Mouse (Mus musculus): ENCODE measurements around the gene Fbxo11.

Fbxo11 gene

GRCm38 (mm10) chr17:88081446-88081845 is 16.4 kb upstream of the Fbxo11 start:
- ChIA-PET POLR2A (interaction anchor here in 3 of 4 experiments (0.7 to 3.0 kb wide), 7 partner anchors 11 to 715 kb away, joined by 3 to 25 read pairs (median 3); no protein-coding TSS in a partner anchor), CTCF (interaction anchor here in 1 of 4 experiments (0.7 kb wide), 2 partner anchors 326 to 399 kb away, joined by 3 read pairs; no protein-coding TSS in a partner anchor)

GRCm38 (mm10) chr17:88079771-88080170 is 14.7 kb upstream of the Fbxo11 start:
- POLR2A ChIA-PET, result interaction anchor here in 3 of 4 experiments (0.6 to 3.0 kb wide), 19 partner anchors 9 to 1500 kb away, joined by 3 to 25 read pairs (median 5); partner anchors contain the start of genes Msh6 (in 2 of the 3) and Fbxo11 (in 1 of the 3)
- CTCF ChIA-PET, result interaction anchor here in 3 of 4 experiments (0.6 to 0.8 kb wide), 3 partner anchors 8 to 1236 kb away, joined by 3 read pairs; no protein-coding TSS in a partner anchor

GRCm38 (mm10) chr17:88072047-88072446 is 7.0 kb upstream of the Fbxo11 start:
- ChIA-PET POLR2A (interaction anchor here in 3 of 4 experiments (0.6 to 3.6 kb wide), 14 partner anchors 9 to 789 kb away, joined by 3 to 23 read pairs (median 3); partner anchors contain the start of genes Msh2 (in 1 of the 3) and Ttc7 (in 1 of the 3)), CTCF (no interaction called here)

- ChIA-PET CTCF (interaction anchor here in 2 of 4 experiments (0.6 kb wide), 2 partner anchors 128 to 376 kb away, joined by 3 to 4 read pairs; no protein-coding TSS in a partner anchor), POLR2A (interaction anchor here in 3 of 4 experiments (0.8 to 3.3 kb wide), 23 partner anchors 8 to 190 kb away, joined by 3 to 31 read pairs (median 6); partner anchors contain the start of gene Msh6 (in 2 of the 3))
Measured at GRCm38 (mm10) chr17:88068024-88068719, 3.1 kb upstream of the Fbxo11 start.

GRCm38 (mm10) chr17:88067202-88067901 is 2.3 kb upstream of the Fbxo11 start:
- ChIA-PET CTCF (interaction anchor here (0.6 to 0.9 kb wide), 7 partner anchors 13 to 999 kb away, joined by 3 to 9 read pairs (median 4); no protein-coding TSS in a partner anchor), POLR2A (interaction anchor here in 3 of 4 experiments (0.7 to 3.3 kb wide), 53 partner anchors 9 to 594 kb away, joined by 3 to 31 read pairs (median 4); partner anchors contain the start of genes Msh6 (in 3 of the 3) and Ppp1r21 (in 1 of the 3))

GRCm38 (mm10) chr17:88066799-88067198 is 1.7 kb upstream of the Fbxo11 start:
- ChIA-PET CTCF (interaction anchor here (0.6 to 0.9 kb wide), 8 partner anchors 12 to 999 kb away, joined by 3 to 12 read pairs (median 4); no protein-coding TSS in a partner anchor), POLR2A (interaction anchor here in 3 of 4 experiments (0.5 to 3.3 kb wide), 56 partner anchors 9 to 593 kb away, joined by 3 to 31 read pairs (median 4); partner anchors contain the start of genes Msh6 (in 3 of the 3) and Ppp1r21 (in 1 of the 3))

GRCm38 (mm10) chr17:88065801-88066646 is 933 bp upstream of the Fbxo11 start:
- CTCF ChIA-PET, result interaction anchor here in 3 of 4 experiments (0.6 to 0.7 kb wide), 3 partner anchors 11 to 281 kb away, joined by 3 to 12 read pairs (median 3); no protein-coding TSS in a partner anchor

GRCm38 (mm10) chr17:88064347-88065030 is 602 bp downstream of the Fbxo11 start:
- ChIA-PET POLR2A (interaction anchor here in 3 of 4 experiments (0.6 to 2.5 kb wide), 24 partner anchors 9 to 376 kb away, joined by 3 to 15 read pairs (median 4); partner anchors contain the start of genes Msh6 (in 3 of the 3) and Foxn2 (in 1 of the 3)), CTCF (interaction anchor here in 1 of 4 experiments (0.7 kb wide), 1 partner anchor 59 kb away, joined by 3 read pairs; no protein-coding TSS in a partner anchor)

More at GRCm38 (mm10) chr17:88065801-88066646, 933 bp upstream of the Fbxo11 start:
- POLR2A ChIA-PET, result interaction anchor here in 3 of 4 experiments (0.5 to 3.3 kb wide), 55 partner anchors 7 to 592 kb away, joined by 3 to 31 read pairs (median 4); partner anchors contain the start of genes Msh6 (in 3 of the 3) and Ppp1r21 (in 1 of the 3)

- ChIA-PET POLR2A (interaction anchor here in 3 of 4 experiments (0.7 to 2.5 kb wide), 19 partner anchors 9 to 376 kb away, joined by 3 to 15 read pairs (median 4); partner anchors contain the start of genes Msh6 (in 3 of the 3) and Foxn2 (in 1 of the 3)), CTCF (interaction anchor here in 1 of 4 experiments (0.7 kb wide), 1 partner anchor 59 kb away, joined by 3 read pairs; no protein-coding TSS in a partner anchor)
Measured at GRCm38 (mm10) chr17:88063980-88064346, 1.1 kb downstream of the Fbxo11 start.

- ChIA-PET POLR2A (interaction anchor here in 2 of 4 experiments (0.7 to 2.5 kb wide), 12 partner anchors 8 to 194 kb away, joined by 3 to 15 read pairs (median 5); partner anchors contain the start of gene Msh6 (in 2 of the 2)), CTCF (no interaction called here)
Measured at GRCm38 (mm10) chr17:88062860-88063580, 2.1 kb downstream of the Fbxo11 start.

- ChIA-PET POLR2A (interaction anchor here in 1 of 4 experiments (0.6 kb wide), 1 partner anchor 8 kb away, joined by 5 read pairs; no protein-coding TSS in a partner anchor), CTCF (no interaction called here)
Measured at GRCm38 (mm10) chr17:88061942-88062341, 3.1 kb downstream of the Fbxo11 start.

- ChIA-PET POLR2A (interaction anchor here in 1 of 4 experiments (0.7 to 2.6 kb wide), 5 partner anchors 9 to 84 kb away, joined by 3 to 7 read pairs (median 4); partner anchors contain the start of gene Msh6), CTCF (interaction anchor here in 1 of 4 experiments (0.6 kb wide), 1 partner anchor 503 kb away, joined by 7 read pairs; no protein-coding TSS in a partner anchor)
Measured at GRCm38 (mm10) chr17:88058280-88058679, 6.8 kb downstream of the Fbxo11 start.

- ChIA-PET CTCF (interaction anchor here in 2 of 4 experiments (0.6 kb wide), 2 partner anchors 281 to 504 kb away, joined by 4 to 7 read pairs; no protein-coding TSS in a partner anchor), POLR2A (interaction anchor here in 1 of 4 experiments (0.7 to 2.6 kb wide), 5 partner anchors 9 to 83 kb away, joined by 3 to 7 read pairs (median 4); partner anchors contain the start of gene Msh6)
Measured at GRCm38 (mm10) chr17:88057846-88058245, 7.2 kb downstream of the Fbxo11 start.

- CTCF ChIA-PET, result interaction anchor here in 1 of 4 experiments (0.6 kb wide), 1 partner anchor 32 kb away, joined by 4 read pairs; no protein-coding TSS in a partner anchor
Measured at GRCm38 (mm10) chr17:88051679-88052078, 13.4 kb downstream of the Fbxo11 start.

GRCm38 (mm10) chr17:88050892-88051291 is 14.2 kb downstream of the Fbxo11 start:
- POLR2A ChIA-PET, result interaction anchor here in 2 of 4 experiments (0.5 to 2.9 kb wide), 5 partner anchors 9 to 88 kb away, joined by 3 to 6 read pairs (median 4); no protein-coding TSS in a partner anchor
- CTCF ChIA-PET, result interaction anchor here in 1 of 4 experiments (0.6 kb wide), 1 partner anchor 33 kb away, joined by 4 read pairs; no protein-coding TSS in a partner anchor

More at GRCm38 (mm10) chr17:88051679-88052078, 13.4 kb downstream of the Fbxo11 start:
- POLR2A ChIA-PET, result interaction anchor here (0.6 to 1.4 kb wide), 12 partner anchors 10 to 89 kb away, joined by 3 to 8 read pairs (median 3); no protein-coding TSS in a partner anchor

Data from embryonic stem cell, embryonic (primary cell).